In the genomic region with DNA sequence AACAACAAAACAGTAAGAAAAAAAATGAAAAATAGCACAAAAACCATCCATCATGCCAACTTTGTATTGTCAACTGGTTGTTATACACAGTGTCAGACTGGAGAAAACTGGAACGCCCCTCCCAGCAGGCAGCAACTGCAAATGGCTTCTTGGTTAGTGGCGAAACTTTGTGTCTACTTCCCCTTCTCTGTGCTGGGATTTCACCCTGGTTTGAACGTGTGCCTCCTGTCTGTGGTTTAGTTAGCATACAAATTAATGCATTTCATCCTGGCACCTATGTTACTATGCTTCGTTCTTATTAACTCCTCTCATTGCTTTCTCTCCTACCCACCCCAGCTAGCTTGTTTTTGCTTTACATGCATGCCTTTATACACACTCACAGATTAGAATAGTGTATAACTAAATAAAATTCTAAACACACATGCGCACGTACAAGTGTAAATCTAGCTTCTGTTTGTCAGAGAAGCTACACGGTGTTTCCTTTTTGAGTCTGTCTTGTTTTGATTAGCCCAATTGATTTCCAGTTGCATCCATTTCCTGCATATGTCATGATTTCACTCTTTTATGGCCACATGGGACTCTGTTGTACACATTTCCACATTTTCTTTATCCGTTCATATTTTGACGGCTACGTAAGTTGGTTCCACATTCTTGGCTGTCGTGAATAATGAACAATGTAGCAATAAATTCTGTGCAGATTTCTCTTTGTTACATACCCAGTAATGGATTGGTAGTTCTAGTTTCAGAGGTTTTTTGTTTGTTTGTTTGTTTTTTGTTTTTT, we compare ENCODE assay signal across 15 mouse cellular contexts. TPM values are rescaled to one million over a fixed set of nuclear protein-coding genes. Genes with fewer than 3 reads are reported as not detected.
DNase-seq lines count a peak whose midpoint lies in the region; ATAC-seq and TF ChIP-seq lines count a peak whose summit lies in the region.
"Had no signal": no experiment of that assay in that cellular context is flagged by ENCODE, and none has a peak within 500 bp of the region (broad histone marks: within the 10 kb centered on the region; RNA-seq: fewer than 3 reads in every experiment).

No protein-coding gene starts in this region.

- TF ChIP-seq RAD21 in CH12.LX (IDR thresholded peaks at IDR 0.05; ENCODE audit: low read depth, low read length): no peak

- 50% methylated on average over 11 of the region's 11 CpGs for WGBS in liver, embryonic 16.5 days (ENCODE audit: insufficient replicate concordance)

- no peaks in the 10 kb centered on the region for H3K36me3 ChIP-seq in liver, embryonic 16.5 days (ENCODE audit: control insufficient read depth, insufficient read depth)
- no peaks in the 10 kb centered on the region for H3K36me3 ChIP-seq in CH12.LX (replicated peaks in 1 of 2; ENCODE audit: control insufficient read depth in 1 of 2, insufficient read depth in 1 of 2, low read length in 1 of 2)
- H3K36me3 ChIP-seq: heart, embryonic 15.5 days had no signal

- no peak overlapping the region for H3K9ac ChIP-seq in liver, embryonic 16.5 days (ENCODE audit: low read depth, low read length)
- H3K9ac ChIP-seq in CH12.LX (ENCODE audit: insufficient read depth, low read depth): no peak overlapping the region
- H3K9ac ChIP-seq: forebrain, embryonic 13.5 days; heart, embryonic 15.5 days had no signal

- in situ Hi-C loops in CH12.LX (cut with MboI; ENCODE audit: low pct_ligation_motif_present, low pct_unique_long_range_greater_than_20kb, low sequenced_read_pairs): loop anchor here (25.0 kb wide), 1 partner anchor 395 kb away; a partner anchor contains a TSS

- no peaks in the 10 kb centered on the region for H3K4me1 ChIP-seq in liver, embryonic 16.5 days (ENCODE audit: control insufficient read depth, low read depth, low read length)
- H3K4me1 ChIP-seq in CH12.LX (ENCODE audit: control insufficient read depth in 1 of 2, insufficient read depth in 2 of 2): peaks cover 5 to 23% of the 10 kb centered on the region in 2 experiments

- peak; percentile 40; the same call in 1 of the 2 replicates for TF ChIP-seq EP300 in CH12.LX (IDR thresholded peaks at IDR 0.05; ENCODE audit: low read length)

- no peak for DNase-seq in liver
- DNase-seq in CH12.LX (ENCODE audit: extremely low read depth): peak; percentile 79
- DNase-seq in adrenal gland, adult 18-20 months (ENCODE audit: low spot score in 2 of 2): no peak
- DNase-seq in left cerebral cortex, postnatal 10 days (ENCODE audit: extremely low spot score in 1 of 2, low spot score in 2 of 2): no peak
- DNase-seq in urinary bladder, postnatal 14 days (ENCODE audit: low spot score): no peak
- DNase-seq: adrenal gland, postnatal 14 days; cerebellum, adult 11 months; gastrocnemius, postnatal 25 days; kidney, adult 11 months; thymus, postnatal 25 days had no signal

- TF ChIP-seq CTCF in CH12.LX (conservative IDR thresholded peaks at IDR 0.05 in 1 of 2, IDR thresholded peaks at IDR 0.05 in 1 of 2; ENCODE audit: low read depth in 2 of 2, low read length in 2 of 2): no peak

- no peaks in the 10 kb centered on the region for H3K9me3 ChIP-seq in liver, embryonic 16.5 days (replicated peaks; ENCODE audit: control insufficient read depth, low read length)
- H3K9me3 ChIP-seq in CH12.LX (replicated peaks; ENCODE audit: low read length): no peaks in the 10 kb centered on the region
- H3K9me3 ChIP-seq: forebrain, embryonic 13.5 days; heart, embryonic 15.5 days had no signal

- no peak for TF ChIP-seq POLR2A in CH12.LX (IDR thresholded peaks at IDR 0.05; ENCODE audit: low read depth, low read length)

- ATAC-seq in liver, embryonic 16.5 days (ENCODE audit: low read depth): no peak
- peak; percentile 66 to 73 for ATAC-seq in hematopoietic stem cell, adult 5-6 weeks (replicated peaks in 1 of 2; ENCODE audit: insufficient read depth in 1 of 2, low FRiP score in 2 of 2, low TSS enrichment in 1 of 2, low read depth in 1 of 2, poor library complexity in 2 of 2, severe bottlenecking in 2 of 2)
- ATAC-seq in monocyte, adult 5-6 weeks (replicated peaks; ENCODE audit: insufficient number of reproducible peaks, low FRiP score, low TSS enrichment, poor library complexity, severe bottlenecking): peak; percentile 88
- ATAC-seq: forebrain, embryonic 13.5 days had no signal

- H3K27me3 ChIP-seq in liver, embryonic 16.5 days (ENCODE audit: control insufficient read depth, insufficient read depth, low read depth, low read length): no peaks in the 10 kb centered on the region
- H3K27me3 ChIP-seq in CH12.LX (replicated peaks): no peaks in the 10 kb centered on the region
- H3K27me3 ChIP-seq: forebrain, embryonic 13.5 days; heart, embryonic 15.5 days had no signal

- H3K4me2 ChIP-seq in liver, embryonic 16.5 days (ENCODE audit: low read depth, low read length): peak overlapping the region; percentile 20; the same call in 1 of the 2 replicates
- H3K4me2 ChIP-seq in CH12.LX (ENCODE audit: insufficient read depth, low read depth, poor library complexity, severe bottlenecking): peak overlapping the region; percentile 68; the same call in 1 of the 2 replicates
- H3K4me2 ChIP-seq: forebrain, embryonic 13.5 days; heart, embryonic 15.5 days had no signal

- H3K4me3 ChIP-seq in liver, embryonic 16.5 days (ENCODE audit: low read depth, low read length): 0 out of 2 replicates have a peak overlapping the region, but pooled peaks have one; percentile 5
- no peak overlapping the region for H3K4me3 ChIP-seq in CH12.LX (replicated peaks in 1 of 3; ENCODE audit: low read depth in 2 of 3, low read length in 2 of 3, poor library complexity in 1 of 3)
- H3K4me3 ChIP-seq: forebrain, embryonic 13.5 days; heart, embryonic 15.5 days had no signal

- dilution Hi-C loops in CH12.LX (cut with MboI; ENCODE audit: extremely low pct_ligation_motif_present, extremely low pct_unique_long_range_greater_than_20kb, low sequenced_read_pairs): no loop called here

- H3K79me2 ChIP-seq in CH12.LX (replicated peaks; ENCODE audit: control insufficient read depth, extremely low read depth, insufficient read depth, poor library complexity, severe bottlenecking): no peaks in the 10 kb centered on the region

- intact Hi-C loops in left cerebral cortex, postnatal 10 days (cut with DNase I): no loop called here

- H3K27ac ChIP-seq in liver, embryonic 16.5 days (ENCODE audit: low read length): no peak overlapping the region
- H3K27ac ChIP-seq in CH12.LX (ENCODE audit: insufficient read depth, low read depth): no peak overlapping the region
- H3K27ac ChIP-seq: forebrain, embryonic 13.5 days; heart, embryonic 15.5 days had no signal

TF ChIP-seq in CH12.LX, 34 proteins besides CTCF, POLR2A, EP300 and RAD21:
- peak; percentile 83 for TF ChIP-seq BHLHE40 (IDR thresholded peaks at IDR 0.05; ENCODE audit: low read depth, low read length)
- TF ChIP-seq ELF1 (IDR thresholded peaks at IDR 0.05; ENCODE audit: low read depth, low read length): no peak
- 0 out of 2 replicates have a peak, but pooled peaks have one; percentile 29 for TF ChIP-seq RCOR1 (conservative IDR thresholded peaks at IDR 0.05; ENCODE audit: low read depth, low read length)

RNA-seq across cellular contexts. Expression of a gene that starts 2.4 kb away (rescaled TPM):
- polyA plus RNA-seq in liver, embryonic 16.5 days (2015; fragmentation: Nextera tagmentation; extraction: Ambion mirVana): 0.55 and 0.76 TPM in 2 replicates
- total RNA-seq in CH12.LX (2012; rRNA removed) (under 0.01 TPM in 1 of 2 replicates, not detected in the other), CH12.LX (2014; rRNA removed) (not detected in 2 replicates)
- not detected in 2 replicates for polyA plus RNA-seq in CH12.LX (2012; ENCODE audit: insufficient read length, low read depth)
- 0.60 and 2.8 TPM in 2 replicates for total RNA-seq in hematopoietic stem cell, adult 5-6 weeks (2017)
- total RNA-seq in monocyte, adult 5-6 weeks (2017): 0.10 TPM in 1 of 3 replicates, not detected in the others
- 1 to 10 TPM; 1.2 to 1.8 TPM for total RNA-seq in adrenal gland, adult 18-20 months (2021)
- 1 to 10 TPM; 4.2 TPM for total RNA-seq in left cerebral cortex, postnatal 10 days (2021)
